Mouse (Mus musculus) midbrain, postnatal 0 days (tissue): ENCODE data around the gene H2-Eb2. TPM values are rescaled to one million over a fixed set of nuclear protein-coding genes. Genes with fewer than 3 reads are reported as not detected.

Experiments
- ATAC-seq: fragments of 200-750 bp; cut with Nextera tagmentation; 2 replicates; pipeline ENCODE4 v1.8.0; 2017; ENCODE audit warnings: moderate number of reproducible peaks, mild to moderate bottlenecking, moderate TSS enrichment, moderate library complexity; ENCODE audit not compliant: low FRiP score
- DNase-seq: peaks from one replicate; pipeline ENCODE4 v3.0.0-alpha.2; 2015; ENCODE audit warnings: low spot score
- H3K27ac ChIP-seq: fragments of 300-500 bp; sonication (generic); 2 replicates; pipeline ENCODE4 v1.5.1; 2014; ENCODE audit warnings: low read depth, mild to moderate bottlenecking, low read length, mixed read lengths
- H3K27me3 ChIP-seq: fragments of 300-500 bp; sonication (generic); 2 replicates; pipeline ENCODE4 v1.6.1; 2014; ENCODE audit warnings: low read length, control low read depth, mixed read lengths; ENCODE audit not compliant: insufficient read depth
- H3K36me3 ChIP-seq: fragments of 300-500 bp; sonication (generic); 2 replicates; pipeline ENCODE4 v1.6.1; 2014; ENCODE audit warnings: low read length, control low read depth, mixed read lengths; ENCODE audit not compliant: insufficient read depth
- H3K4me1 ChIP-seq: fragments of 300-500 bp; sonication (generic); 2 replicates; pipeline ENCODE4 v1.6.1; 2014; ENCODE audit warnings: mild to moderate bottlenecking, control low read depth, antibody characterized with exemption, low read length, mixed read lengths; ENCODE audit not compliant: insufficient read depth
- H3K4me2 ChIP-seq: fragments of 300-500 bp; sonication (generic); 2 replicates; pipeline ENCODE4 v1.6.1; 2014; ENCODE audit warnings: low read depth, mild to moderate bottlenecking, low read length, mixed read lengths; ENCODE audit not compliant: poor library complexity, severe bottlenecking
- H3K4me3 ChIP-seq: fragments of 300-500 bp; sonication (generic); 2 replicates; pipeline ENCODE4 v1.5.1; 2014; ENCODE audit warnings: low read depth, mild to moderate bottlenecking, low read length, moderate library complexity
- H3K9ac ChIP-seq: fragments of 300-500 bp; sonication (generic); replicated peaks from 2 replicates; pipeline ENCODE4 v1.6.1; 2014; ENCODE audit warnings: mild to moderate bottlenecking, low read length, moderate library complexity, mixed read lengths; ENCODE audit not compliant: poor library complexity, severe bottlenecking
- H3K9me3 ChIP-seq: fragments of 300-500 bp; sonication (generic); 2 replicates; pipeline ENCODE4 v1.6.1; 2016; ENCODE audit warnings: low read length, control low read depth
- CTCF ChIP-seq: IDR thresholded peaks from 2 replicates; pipeline ENCODE4 v1.5.1; 2016; ENCODE audit warnings: antibody characterized with exemption, mild to moderate bottlenecking
- WGBS: fragments of 180-500 bp; shearing (Covaris S2); extraction: QIAGEN DNeasy Blood & Tissue Kit; methylation state at CpG from one replicate; pipeline ENCODE4 v1.1.7; 2014; 5-methylcytosine and 5-hydroxymethylcytosine counted together
- polyA plus RNA-seq: library from polyadenylated mRNA; unstranded; fragments of >200 nt; fragmentation: Nextera tagmentation; extraction: Ambion mirVana; gene quantifications from 2 replicates; pipeline ENCODE4 v1.2.1, GENCODE M21; 2015
- total RNA-seq: library from RNA; depleted of rRNA; stranded (reverse); fragments of >200 nt; gene quantifications from 2 replicates; pipeline ENCODE4 v1.2.3, GENCODE M21; 2014

H2-Eb2 gene
- total and polyA plus RNA-seq, 2 experiments from 2014 or later, result 0.09 to 0.22 TPM

- ATAC-seq, result no peak
- no peaks in the 10 kb centered on the region for H3K4me1 ChIP-seq
- DNase-seq, result peak; percentile 66
- no peak for TF ChIP-seq CTCF
- no peaks in the 10 kb centered on the region for H3K36me3 ChIP-seq
- H3K27me3 ChIP-seq, result no peaks in the 10 kb centered on the region
- no peak overlapping the region for H3K9ac ChIP-seq
- H3K4me2 ChIP-seq, result no peak overlapping the region
- no peak overlapping the region for H3K4me3 ChIP-seq
- 71% methylated on average over 6 of the region's 6 CpGs for WGBS
- H3K27ac ChIP-seq, result no peak overlapping the region
- no peaks in the 10 kb centered on the region for H3K9me3 ChIP-seq
These were observed 22.3 kb downstream of the H2-Eb2 start for GRCm38 (mm10) chr17:34347606-34348308.

GRCm38 (mm10) chr17:34349429-34349828 lies 24.0 kb downstream of the H2-Eb2 start:
- no peak for ATAC-seq
- no peaks in the 10 kb centered on the region for H3K9me3 ChIP-seq
- H3K4me3 ChIP-seq, result no peak overlapping the region
- WGBS, result 3% methylated on average over 4 of the region's 4 CpGs
- no peak overlapping the region for H3K9ac ChIP-seq
- no peak overlapping the region for H3K27ac ChIP-seq
- peak; percentile 81 for DNase-seq
- peak; percentile 94 for TF ChIP-seq CTCF
- H3K36me3 ChIP-seq, result no peaks in the 10 kb centered on the region
- H3K4me2 ChIP-seq, result no peak overlapping the region
- H3K4me1 ChIP-seq, result no peaks in the 10 kb centered on the region
- H3K27me3 ChIP-seq, result no peaks in the 10 kb centered on the region

- no peak within 1 kb of the TSS for H3K27ac ChIP-seq
- no peak for DNase-seq
- H3K9me3 ChIP-seq, result no peaks in the 10 kb centered on the region
- H3K36me3 ChIP-seq, result no peaks in the 10 kb centered on the region
- TF ChIP-seq CTCF, result no peak
- H3K9ac ChIP-seq, result no peak within 1 kb of the TSS
- no peak for ATAC-seq
- no peaks in the 10 kb centered on the region for H3K4me1 ChIP-seq
- H3K4me3 ChIP-seq, result no peak within 1 kb of the TSS
- no peaks in the 10 kb centered on the region for H3K27me3 ChIP-seq
- 85% methylated on average over 5 of the region's 5 CpGs for WGBS
- H3K4me2 ChIP-seq, result no peak within 1 kb of the TSS
These were observed 29.1 kb downstream of the H2-Eb2 start, which contains the start of gene Btnl2 for GRCm38 (mm10) chr17:34354539-34354938. TSS of gene Btnl2 (plus strand) at chr17:34354822.

GRCm38 (mm10) chr17:34354940-34355339 lies 29.5 kb downstream of the H2-Eb2 start:
- H3K9me3 ChIP-seq, result no peaks in the 10 kb centered on the region
- H3K36me3 ChIP-seq, result no peaks in the 10 kb centered on the region
- H3K4me3 ChIP-seq, result no peak overlapping the region
- no peak for ATAC-seq
- 86% methylated on average over 1 of the region's 1 CpGs for WGBS
- H3K4me1 ChIP-seq, result no peaks in the 10 kb centered on the region
- no peaks in the 10 kb centered on the region for H3K27me3 ChIP-seq
- no peak overlapping the region for H3K4me2 ChIP-seq
- no peak overlapping the region for H3K9ac ChIP-seq
- DNase-seq, result no peak
- TF ChIP-seq CTCF, result no peak
- H3K27ac ChIP-seq, result no peak overlapping the region

- no peaks in the 10 kb centered on the region for H3K27me3 ChIP-seq
- no peak overlapping the region for H3K27ac ChIP-seq
- H3K9me3 ChIP-seq, result no peaks in the 10 kb centered on the region
- no peaks in the 10 kb centered on the region for H3K36me3 ChIP-seq
- no peak for TF ChIP-seq CTCF
- WGBS, result 85% methylated on average over 15 of the region's 15 CpGs
- no peak overlapping the region for H3K9ac ChIP-seq
- DNase-seq, result no peak
- no peaks in the 10 kb centered on the region for H3K4me1 ChIP-seq
- no peak overlapping the region for H3K4me3 ChIP-seq
- no peak overlapping the region for H3K4me2 ChIP-seq
- no peak for ATAC-seq
These were observed 37.6 kb downstream of the H2-Eb2 start for GRCm38 (mm10) chr17:34362954-34363546.

GRCm38 (mm10) chr17:34363676-34364310 lies 38.3 kb downstream of the H2-Eb2 start:
- no peak overlapping the region for H3K4me3 ChIP-seq
- no peak for TF ChIP-seq CTCF

More at GRCm38 (mm10) chr17:34363676-34364310, 38.3 kb downstream of the H2-Eb2 start:
- no peak overlapping the region for H3K9ac ChIP-seq
- no peak overlapping the region for H3K4me2 ChIP-seq
- no peak overlapping the region for H3K27ac ChIP-seq
- no peaks in the 10 kb centered on the region for H3K27me3 ChIP-seq
- 74% methylated on average over 3 of the region's 3 CpGs for WGBS
- no peak for DNase-seq
- no peaks in the 10 kb centered on the region for H3K4me1 ChIP-seq
- no peaks in the 10 kb centered on the region for H3K36me3 ChIP-seq
- ATAC-seq, result no peak
- no peaks in the 10 kb centered on the region for H3K9me3 ChIP-seq
